Mouse (Mus musculus) cerebellum, adult 9-10 months (tissue): ENCODE measurements around the gene Cdcp2.
A peak's percentile ranks its signal among the peaks of the same experiment; 100 is the strongest.
"Not testable (repeated sequence)": the region's sequence is repeated elsewhere in the genome, so short reads cannot be mapped to it uniquely, and the experiment has no call there.

Source experiments
- DNase-seq: peaks from one replicate; pipeline ENCODE4 v3.0.0; 2022

Gene Cdcp2

GRCm38 (mm10) chr4:107094484-107095187 lies 2.1 kb upstream of the Cdcp2 start:
- no peak for DNase-seq

GRCm38 (mm10) chr4:107096043-107096442 lies 648 bp upstream of the Cdcp2 start:
- DNase-seq = peak; percentile 30

- no peak for DNase-seq
Observed at GRCm38 (mm10) chr4:107097871-107098270, 1.2 kb downstream of the Cdcp2 start.

GRCm38 (mm10) chr4:107098375-107098774 lies 1.7 kb downstream of the Cdcp2 start:
- no peak for DNase-seq

- DNase-seq = no peak
Observed at GRCm38 (mm10) chr4:107098791-107099525, 2.3 kb downstream of the Cdcp2 start.

- no peak for DNase-seq
Observed at GRCm38 (mm10) chr4:107102220-107102619, 5.5 kb downstream of the Cdcp2 start.

GRCm38 (mm10) chr4:107106777-107107176 lies 10.1 kb downstream of the Cdcp2 start:
- DNase-seq = no peak

- DNase-seq = no peak
Observed at GRCm38 (mm10) chr4:107108291-107108731, 11.6 kb downstream of the Cdcp2 start.

GRCm38 (mm10) chr4:107109181-107109580 lies 12.5 kb downstream of the Cdcp2 start:
- DNase-seq = not testable (repeated sequence)

- no peak for DNase-seq
Observed at GRCm38 (mm10) chr4:107114278-107114677, 17.6 kb downstream of the Cdcp2 start.

GRCm38 (mm10) chr4:107117741-107118385 lies 21.2 kb downstream of the Cdcp2 start:
- DNase-seq = no peak

- no peak for DNase-seq
Observed at GRCm38 (mm10) chr4:107119056-107119455, 22.4 kb downstream of the Cdcp2 start.

- no peak for DNase-seq
Observed at GRCm38 (mm10) chr4:107120676-107121075, 24.0 kb downstream of the Cdcp2 start.

GRCm38 (mm10) chr4:107121165-107121943 lies 24.7 kb downstream of the Cdcp2 start:
- peak; percentile 16 for DNase-seq

- no peak for DNase-seq
Observed at GRCm38 (mm10) chr4:107124376-107124775, 27.7 kb downstream of the Cdcp2 start.

- no peak for DNase-seq
Observed at GRCm38 (mm10) chr4:107125101-107125500, 28.4 kb downstream of the Cdcp2 start.

- DNase-seq = no peak
Observed at GRCm38 (mm10) chr4:107126389-107126788, 29.7 kb downstream of the Cdcp2 start.

GRCm38 (mm10) chr4:107126891-107127524 lies 30.3 kb downstream of the Cdcp2 start:
- no peak for DNase-seq

GRCm38 (mm10) chr4:107127901-107128669 lies 31.4 kb downstream of the Cdcp2 start:
- DNase-seq = peak; percentile 41

- DNase-seq = no peak
Observed at GRCm38 (mm10) chr4:107129373-107129772, 32.7 kb downstream of the Cdcp2 start.

GRCm38 (mm10) chr4:107130534-107130933 lies 33.8 kb downstream of the Cdcp2 start:
- no peak for DNase-seq

- DNase-seq = no peak
Observed at GRCm38 (mm10) chr4:107134891-107135290, 38.2 kb downstream of the Cdcp2 start.
